Mouse (Mus musculus): ENCODE results near the gene Pde1c.

The Pde1c gene

GRCm38 (mm10) chr6:56322799-56323198, 246.1 kb downstream of the Pde1c start:
- DNase-seq (ENCODE audit: low spot score): no peak

DNA sequence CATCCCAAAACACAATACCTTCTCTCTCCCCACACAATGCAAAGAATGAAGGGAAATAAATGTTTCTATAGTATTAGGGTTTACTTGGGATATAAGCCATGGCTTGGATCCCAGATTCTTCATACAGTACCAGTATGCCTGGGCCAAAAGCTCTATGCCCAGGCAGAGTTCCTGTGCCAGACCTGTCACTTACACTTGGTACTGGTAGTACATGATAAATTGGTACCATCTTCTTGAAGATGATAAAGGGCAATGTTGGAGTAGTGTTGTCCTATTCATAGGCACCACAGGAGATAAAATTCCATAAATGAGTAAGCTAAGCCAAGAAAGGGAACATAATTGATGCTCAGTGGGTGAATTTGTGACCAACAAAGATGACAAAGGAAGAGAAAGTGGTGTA, 258.6 kb downstream of the Pde1c start:
- DNase-seq (ENCODE audit: low spot score): no peak

DNA sequence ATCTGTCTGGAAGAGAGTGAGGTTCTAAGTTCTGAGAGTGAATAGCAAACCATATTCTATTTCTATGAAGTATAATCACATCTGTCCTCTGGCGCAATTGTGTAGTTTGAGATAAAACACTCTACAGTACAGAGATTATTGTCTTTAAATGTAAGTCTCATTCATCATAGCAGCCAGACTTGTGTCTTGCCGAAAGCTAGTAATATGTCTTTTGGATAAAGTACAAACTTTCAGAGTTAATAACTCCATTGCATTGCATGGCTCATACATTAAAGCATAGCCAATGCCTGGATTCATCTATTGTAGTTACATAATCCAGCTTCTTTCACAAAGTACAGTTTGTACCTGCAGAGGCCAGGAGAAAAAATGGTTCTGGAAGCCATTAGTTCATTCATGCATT, 262.8 kb downstream of the Pde1c start:
- no peak for DNase-seq (ENCODE audit: low spot score)

DNA sequence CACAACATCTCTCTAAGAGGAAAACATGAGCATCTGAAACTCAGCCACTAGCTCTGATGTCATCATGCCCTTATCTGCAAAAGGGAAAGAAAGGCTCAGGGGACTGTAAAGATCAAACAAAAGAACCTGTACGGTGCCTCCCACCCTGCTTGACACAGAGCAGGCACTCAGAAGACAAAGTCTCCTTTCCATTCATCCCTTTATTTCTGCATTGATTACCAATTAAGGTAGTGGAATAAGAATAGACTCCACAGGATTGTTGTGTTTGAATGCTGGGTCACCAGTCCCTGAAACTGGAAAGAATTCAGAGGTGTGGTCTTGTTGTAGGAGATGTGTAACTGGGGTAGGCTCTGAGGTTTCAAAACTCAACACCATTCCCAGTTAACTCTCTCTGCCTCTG, 276.7 kb downstream of the Pde1c start:
- DNase-seq (ENCODE audit: low spot score): no peak

DNA sequence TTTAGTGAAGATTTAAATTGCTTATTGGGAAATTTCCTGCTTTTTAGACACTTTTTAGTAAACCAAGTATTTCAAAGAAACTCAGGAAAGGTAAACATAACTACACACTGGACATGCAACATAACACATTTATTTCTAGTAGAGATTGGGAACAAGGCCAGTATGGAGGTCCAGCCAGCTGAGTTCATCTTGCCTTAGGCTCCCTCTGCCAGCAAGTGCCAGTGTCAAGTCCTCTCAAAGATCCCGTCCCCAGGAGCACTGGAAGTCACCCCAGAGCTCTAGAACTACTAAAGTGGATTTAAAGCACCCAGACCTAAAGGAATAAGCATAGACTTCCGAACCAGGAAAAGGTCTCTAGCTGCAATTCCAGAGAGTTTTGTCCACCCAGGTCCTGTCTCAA, 279.6 kb downstream of the Pde1c start:
- DNase-seq (ENCODE audit: low spot score): no peak

DNA sequence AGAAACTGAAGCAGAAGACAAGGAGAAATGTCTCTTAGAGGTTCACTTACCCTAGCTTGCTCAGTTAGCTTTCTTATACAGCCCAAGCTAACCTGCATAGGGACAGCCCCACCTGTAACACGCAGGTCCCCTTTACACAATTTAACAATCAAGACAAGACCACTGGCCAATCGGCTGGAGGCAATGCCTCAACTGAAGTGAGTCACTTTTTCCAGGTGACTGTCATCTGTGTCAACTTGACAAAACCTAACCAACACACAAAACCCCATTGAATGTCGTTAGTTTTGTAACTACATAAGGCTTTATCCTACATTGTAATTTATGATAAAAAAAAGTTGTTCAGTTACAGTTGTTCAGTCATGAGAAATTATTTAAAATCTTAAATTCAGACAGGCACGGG, 284.1 kb downstream of the Pde1c start:
- no peak for DNase-seq (ENCODE audit: low spot score)

GRCm38 (mm10) chr6:56275461-56275860, 293.4 kb downstream of the Pde1c start:
- no peak for DNase-seq (ENCODE audit: low spot score)

GRCm38 (mm10) chr6:56271741-56272140, 297.2 kb downstream of the Pde1c start:
- DNase-seq (ENCODE audit: low spot score): no peak

GRCm38 (mm10) chr6:56264509-56264908, 304.4 kb downstream of the Pde1c start:
- no peak for DNase-seq (ENCODE audit: low spot score)

DNA sequence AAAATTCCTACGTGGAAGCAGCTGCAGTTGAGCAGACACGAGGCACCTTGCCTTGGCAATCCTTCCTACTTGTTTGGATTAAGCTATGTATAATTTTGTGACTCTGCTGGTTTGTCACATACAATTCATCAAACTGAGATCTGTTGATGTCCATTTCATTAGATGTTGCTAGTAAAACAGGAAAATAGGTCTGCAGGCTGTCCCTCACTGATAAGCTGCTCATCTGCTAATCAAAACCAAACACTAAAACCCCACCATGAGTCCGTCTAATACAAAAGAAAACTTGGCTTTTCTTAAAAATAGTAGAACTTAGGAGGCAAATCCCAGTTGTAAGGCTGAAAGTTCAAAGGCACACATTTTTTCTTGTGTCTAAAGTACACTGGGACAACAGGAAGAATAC, 308.8 kb downstream of the Pde1c start:
- DNase-seq (ENCODE audit: low spot score): no peak

DNA sequence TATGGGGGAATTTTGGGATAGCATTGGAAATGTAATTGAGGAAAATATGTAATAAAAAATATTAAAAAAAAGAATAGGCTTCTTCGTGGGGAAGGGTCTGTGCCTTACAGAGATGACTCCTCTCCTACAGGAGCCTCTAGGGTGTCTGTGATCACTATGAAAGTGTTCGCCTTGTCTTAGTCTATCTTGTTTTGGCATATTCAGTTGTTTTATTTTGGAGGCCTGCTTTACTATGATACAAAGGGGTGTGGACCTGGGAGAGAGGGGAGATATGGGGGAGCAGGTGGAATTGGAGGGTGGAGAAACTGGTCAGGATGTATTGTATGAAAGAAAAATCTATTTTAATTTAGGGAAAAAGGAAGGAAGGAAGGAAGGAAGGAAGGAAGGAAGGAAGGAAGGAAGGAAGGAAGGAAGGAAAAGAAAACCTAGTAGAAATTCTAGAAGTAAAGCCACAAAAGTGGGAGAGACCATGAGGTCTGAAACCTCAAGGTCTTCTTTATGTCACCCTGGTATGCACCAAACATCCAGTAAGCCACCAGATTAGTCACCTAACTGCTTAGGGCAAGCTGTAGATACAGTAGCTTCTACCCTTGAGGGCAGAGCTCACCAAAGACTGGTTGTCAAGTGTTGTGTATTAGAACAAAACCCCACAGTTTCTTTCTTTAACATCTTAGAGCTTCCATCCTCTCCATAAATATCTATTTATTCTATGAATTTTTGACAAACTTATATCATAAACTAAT, 311.2 kb downstream of the Pde1c start:
- DNase-seq (ENCODE audit: low spot score): no peak

DNA sequence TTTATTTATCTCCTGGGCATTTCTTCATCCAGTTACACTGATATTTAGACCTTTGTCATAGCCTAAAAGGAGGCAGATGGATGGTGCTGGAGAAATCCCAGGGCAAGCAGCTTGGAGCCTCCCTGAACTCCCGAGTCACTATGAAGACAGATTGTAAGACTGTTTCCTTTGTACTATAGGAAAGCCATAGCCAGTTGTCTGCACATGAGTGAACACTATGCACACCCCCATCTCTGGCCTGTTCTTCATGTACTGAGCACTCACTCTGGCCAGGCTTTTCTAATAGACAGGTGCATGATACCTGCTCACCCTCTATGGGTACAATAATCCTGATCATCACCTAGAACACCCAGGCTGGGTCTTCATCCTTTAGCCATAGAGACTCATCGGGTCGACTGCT, 318.8 kb downstream of the Pde1c start:
- no peak for DNase-seq (ENCODE audit: low spot score)

DNA sequence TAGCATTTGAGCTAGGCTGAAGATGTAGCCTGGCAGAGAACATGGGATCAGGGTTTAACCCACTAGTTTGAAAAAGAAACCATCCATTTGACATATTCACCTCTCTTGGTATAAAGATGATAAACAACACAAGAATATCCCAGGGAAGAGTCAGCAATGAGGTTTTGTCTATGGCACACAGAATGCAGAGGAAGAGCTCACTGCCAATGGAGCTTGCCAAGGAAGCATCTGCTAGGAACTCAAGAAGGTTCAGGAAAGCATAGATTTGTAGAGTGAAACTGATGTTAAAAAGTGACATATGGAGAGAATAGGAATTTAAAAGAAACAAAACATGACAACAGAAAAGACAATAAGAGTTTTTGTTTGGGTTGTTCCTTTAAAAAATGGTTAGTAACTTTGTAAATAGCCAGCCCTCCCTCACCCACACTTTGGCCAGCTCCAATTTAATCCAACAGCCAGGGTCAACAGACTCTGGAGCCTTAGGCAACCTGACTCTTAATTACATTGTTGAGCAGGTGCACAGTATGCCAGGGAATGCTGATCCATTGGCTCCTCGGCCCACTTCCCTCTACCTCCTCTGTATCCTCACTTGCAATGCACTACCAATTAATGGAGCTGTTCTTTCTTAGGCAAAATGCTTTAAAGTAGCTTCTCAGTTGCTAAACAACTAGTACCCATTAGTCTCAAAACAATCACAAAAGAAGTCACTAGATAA, 377.3 kb downstream of the Pde1c start:
- no peak for DNase-seq (ENCODE audit: low spot score)

DNA sequence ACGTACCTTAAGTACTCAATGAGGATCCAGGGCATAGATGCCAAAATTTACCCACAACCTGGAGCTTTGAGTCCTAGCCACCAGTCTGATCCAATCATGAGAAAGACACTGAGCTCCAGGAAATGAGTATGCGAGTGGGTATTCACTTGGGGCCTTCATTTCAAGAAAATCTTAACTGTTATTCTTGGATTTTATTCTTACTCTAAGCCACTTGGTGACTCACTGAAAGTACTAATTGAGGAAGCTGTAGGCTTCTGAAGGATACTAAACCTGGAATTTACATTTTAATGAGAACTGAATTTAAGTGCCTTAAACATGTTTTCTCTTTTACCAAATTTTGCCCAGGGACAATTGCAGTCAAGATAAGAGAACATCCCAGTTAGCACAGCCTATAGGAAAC, 392.4 kb downstream of the Pde1c start:
- DNase-seq (ENCODE audit: low spot score): no peak

- no peak for DNase-seq (ENCODE audit: low spot score)
Measured at GRCm38 (mm10) chr6:56172172-56172571, 396.7 kb downstream of the Pde1c start.

GRCm38 (mm10) chr6:56168736-56169135, 400.2 kb downstream of the Pde1c start:
- no peak for DNase-seq (ENCODE audit: low spot score)

GRCm38 (mm10) chr6:56158217-56158616, 410.7 kb downstream of the Pde1c start:
- DNase-seq (ENCODE audit: low spot score): no peak

DNA sequence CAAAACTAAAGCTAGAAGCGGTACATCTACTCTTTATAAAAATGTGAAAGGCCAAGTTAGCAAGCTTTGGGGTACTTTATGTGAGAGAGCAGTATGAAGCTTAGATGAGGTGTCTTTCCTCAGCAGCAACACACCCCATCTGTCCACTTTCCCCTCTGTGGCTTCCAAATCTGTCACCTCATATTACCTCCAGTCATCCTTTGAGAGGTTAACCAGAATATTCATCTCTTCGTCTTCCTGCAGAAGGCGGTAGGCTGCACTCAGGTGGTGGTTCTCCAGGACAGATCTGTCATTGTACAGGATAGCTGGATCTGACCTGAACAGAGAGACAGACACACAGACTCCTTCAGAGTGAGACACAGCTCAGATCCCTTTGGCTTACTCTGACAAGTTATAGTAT, 412.1 kb downstream of the Pde1c start:
- no peak for DNase-seq (ENCODE audit: low spot score)

GRCm38 (mm10) chr6:56130493-56131159, 438.3 kb downstream of the Pde1c start:
- DNase-seq (ENCODE audit: low spot score): no peak

DNA sequence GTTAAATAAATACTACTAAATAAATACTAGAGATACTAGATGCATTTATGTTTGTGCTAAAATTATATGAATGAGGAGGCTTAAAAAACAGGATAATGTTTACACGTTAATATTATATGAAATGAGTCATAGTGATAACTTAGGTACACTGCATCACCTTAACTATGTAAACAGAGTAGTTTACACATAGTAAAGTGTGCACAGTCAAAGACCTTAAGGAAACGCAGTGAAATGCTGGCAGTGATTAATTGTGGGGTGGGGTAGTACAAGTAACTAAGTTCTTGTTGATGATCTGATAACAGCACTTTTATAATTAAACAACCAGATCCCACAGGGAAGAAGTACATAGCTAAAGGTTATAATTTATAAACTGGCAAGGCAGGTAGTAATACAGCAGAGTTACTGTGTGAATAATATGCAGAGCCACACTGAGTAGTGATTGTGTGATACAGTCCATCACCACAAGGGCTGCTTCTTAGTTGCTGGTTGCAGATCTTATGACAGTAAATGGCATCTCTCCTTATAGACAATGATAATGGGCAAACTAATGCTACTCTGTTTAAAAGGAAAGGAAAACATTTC, 469.3 kb downstream of the Pde1c start:
- DNase-seq (ENCODE audit: low spot score): no peak

DNA sequence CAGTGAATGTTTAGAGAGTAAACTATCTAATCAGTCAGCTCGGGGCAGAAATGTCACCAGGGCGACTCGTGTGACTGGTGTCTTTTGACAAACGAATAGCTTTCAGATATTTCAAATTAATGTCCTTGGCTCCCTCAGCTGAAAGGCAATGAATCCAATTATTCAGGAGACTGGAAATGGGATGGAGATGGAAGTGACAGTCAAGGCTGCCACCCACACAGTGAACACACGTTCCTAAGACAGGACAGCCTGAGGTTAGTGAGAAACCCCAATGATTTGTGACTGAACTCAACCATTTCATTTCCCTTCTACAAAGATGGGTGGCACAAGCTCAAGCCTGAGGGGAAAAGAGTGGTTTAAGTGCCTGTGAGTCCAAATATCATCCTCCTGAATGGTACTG, 470.5 kb downstream of the Pde1c start:
- no peak for DNase-seq (ENCODE audit: low spot score)

- DNase-seq (ENCODE audit: low spot score): no peak
Measured at GRCm38 (mm10) chr6:56076378-56076805, 492.5 kb downstream of the Pde1c start.

DNA sequence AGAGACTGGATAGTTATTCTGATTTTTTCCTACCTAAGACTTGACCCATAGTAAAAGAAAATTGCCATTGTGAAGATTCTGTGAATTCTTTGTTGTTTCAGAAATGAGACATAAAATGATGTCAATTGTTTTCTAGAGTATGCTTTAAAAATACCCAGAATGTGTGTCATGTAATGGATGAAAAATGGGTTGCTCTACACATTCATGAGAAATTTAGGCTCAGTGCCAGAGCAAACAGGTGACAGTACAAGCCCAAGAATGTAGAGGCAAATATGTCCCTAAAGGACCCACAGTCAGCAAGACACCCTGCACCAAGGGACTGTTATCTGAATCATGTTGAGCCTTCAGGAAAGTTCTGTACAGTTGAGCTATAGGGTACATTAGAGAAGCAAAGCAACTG, 500.4 kb downstream of the Pde1c start:
- no peak for DNase-seq (ENCODE audit: low spot score)
